Mouse (Mus musculus) ovary, postnatal 36 days (tissue): ENCODE data around the gene Reln.

Experiments used
- DNase-seq: peaks from one replicate; pipeline ENCODE4 v3.0.0; 2022; ENCODE audit warnings: low spot score, mixed read lengths

Reln gene

GRCm38 (mm10) chr5:22003858-22004257 is 340.6 kb downstream of the Reln start:
- DNase-seq: no peak

- DNase-seq: no peak
These were observed 356.8 kb downstream of the Reln start for GRCm38 (mm10) chr5:21987711-21988110.

DNA sequence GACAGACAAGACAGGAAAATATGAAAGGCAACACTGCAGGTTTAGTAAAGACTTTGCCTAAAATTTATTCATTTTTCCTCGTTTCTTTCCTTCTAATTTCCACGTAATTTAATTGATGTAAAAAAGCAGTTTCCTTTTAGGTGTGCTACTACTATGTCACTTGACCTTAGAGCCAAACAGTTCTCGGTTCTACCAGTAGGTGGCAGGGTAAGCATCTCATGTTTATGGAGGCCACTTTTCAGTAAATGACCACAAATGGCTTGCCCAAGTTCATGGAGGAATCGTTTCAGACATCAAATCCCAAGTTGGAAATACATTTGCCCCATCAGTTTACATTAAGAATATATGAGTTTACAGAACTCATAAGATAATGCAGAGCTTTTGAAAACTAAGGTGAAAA is 358.2 kb downstream of the Reln start:
- no peak for DNase-seq

GRCm38 (mm10) chr5:21983021-21983667 is 361.4 kb downstream of the Reln start:
- DNase-seq: no peak

DNA sequence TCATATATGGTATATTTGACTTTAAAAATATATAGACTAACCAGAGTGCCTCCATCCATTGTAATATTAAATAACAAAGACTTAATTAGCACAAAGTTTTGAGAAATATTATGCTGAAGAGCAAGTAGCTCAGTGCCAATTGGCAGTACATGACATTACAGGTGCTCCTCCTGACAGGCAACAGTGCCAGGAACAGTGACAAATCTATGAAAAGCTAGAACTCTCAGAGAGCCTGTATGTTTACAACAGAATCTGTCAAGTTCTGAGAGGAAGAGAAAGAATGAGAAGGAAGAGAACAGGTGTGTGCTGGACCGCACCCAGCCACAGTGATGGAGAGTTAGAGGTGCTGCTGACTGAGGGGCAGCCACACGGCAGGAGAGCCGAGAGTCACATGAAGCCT is 363.3 kb downstream of the Reln start:
- no peak for DNase-seq

DNA sequence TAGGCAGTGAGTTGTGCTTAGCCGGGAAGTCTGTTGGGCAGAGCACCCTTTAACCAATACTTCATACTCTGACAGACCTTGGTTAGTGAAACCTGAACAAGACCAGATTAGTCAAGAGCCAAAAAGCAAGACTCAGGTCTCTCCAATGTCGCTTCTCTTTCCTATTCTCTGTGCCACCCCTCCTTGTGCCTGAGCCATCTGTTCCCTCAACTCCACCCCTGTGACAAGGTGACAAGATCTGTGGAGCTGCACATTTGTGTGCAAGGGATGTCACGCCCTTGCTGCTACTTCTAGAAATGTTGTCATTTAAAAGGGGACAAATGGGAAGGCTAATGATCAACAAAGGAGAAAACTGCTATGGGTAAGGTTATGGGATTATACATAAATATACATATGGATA is 364.0 kb downstream of the Reln start:
- no peak for DNase-seq

DNA sequence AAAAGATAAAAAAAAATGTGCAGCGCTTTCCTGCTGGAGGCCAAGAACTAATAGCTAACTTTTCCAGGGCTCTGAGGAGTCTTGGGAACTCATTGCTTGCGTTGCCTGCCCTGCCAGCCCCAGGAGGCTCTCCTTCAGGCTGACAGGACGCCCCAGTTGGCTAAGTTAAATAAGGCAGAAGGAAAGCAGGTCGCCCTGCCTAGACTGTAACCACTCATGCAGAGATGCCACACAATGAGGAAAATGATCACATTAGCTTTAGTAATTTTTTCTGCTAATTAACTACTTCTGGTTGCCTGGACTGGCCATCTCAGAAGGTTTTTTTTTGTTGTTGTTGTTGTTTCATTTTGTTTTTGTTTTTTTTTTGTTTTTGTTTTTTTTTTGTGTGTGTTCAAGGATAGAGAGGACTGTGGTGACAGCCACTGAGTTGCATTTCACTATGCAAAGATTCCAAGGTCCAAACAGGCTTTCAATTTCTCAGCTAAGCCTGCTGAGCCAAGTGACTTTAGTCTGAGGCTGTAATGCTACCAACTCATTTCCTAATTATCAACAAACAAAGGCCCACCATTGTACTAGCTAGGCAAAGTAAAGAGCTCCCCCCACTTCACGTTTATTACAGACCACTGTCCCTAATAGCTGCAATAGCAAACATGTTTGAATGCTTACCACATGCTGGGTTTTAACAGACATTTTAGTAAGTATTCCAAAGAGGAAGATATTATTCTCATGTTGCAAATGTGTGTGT is 371.1 kb downstream of the Reln start:
- no peak for DNase-seq

GRCm38 (mm10) chr5:21961796-21962195 is 382.7 kb downstream of the Reln start:
- DNase-seq: no peak

- no peak for DNase-seq
These were observed 384.4 kb downstream of the Reln start for GRCm38 (mm10) chr5:21960151-21960550.

GRCm38 (mm10) chr5:21957586-21957985 is 386.9 kb downstream of the Reln start:
- DNase-seq: no peak

- DNase-seq: no peak
These were observed 387.4 kb downstream of the Reln start for GRCm38 (mm10) chr5:21957061-21957460.

GRCm38 (mm10) chr5:21949507-21949897 is 395.0 kb downstream of the Reln start:
- no peak for DNase-seq

DNA sequence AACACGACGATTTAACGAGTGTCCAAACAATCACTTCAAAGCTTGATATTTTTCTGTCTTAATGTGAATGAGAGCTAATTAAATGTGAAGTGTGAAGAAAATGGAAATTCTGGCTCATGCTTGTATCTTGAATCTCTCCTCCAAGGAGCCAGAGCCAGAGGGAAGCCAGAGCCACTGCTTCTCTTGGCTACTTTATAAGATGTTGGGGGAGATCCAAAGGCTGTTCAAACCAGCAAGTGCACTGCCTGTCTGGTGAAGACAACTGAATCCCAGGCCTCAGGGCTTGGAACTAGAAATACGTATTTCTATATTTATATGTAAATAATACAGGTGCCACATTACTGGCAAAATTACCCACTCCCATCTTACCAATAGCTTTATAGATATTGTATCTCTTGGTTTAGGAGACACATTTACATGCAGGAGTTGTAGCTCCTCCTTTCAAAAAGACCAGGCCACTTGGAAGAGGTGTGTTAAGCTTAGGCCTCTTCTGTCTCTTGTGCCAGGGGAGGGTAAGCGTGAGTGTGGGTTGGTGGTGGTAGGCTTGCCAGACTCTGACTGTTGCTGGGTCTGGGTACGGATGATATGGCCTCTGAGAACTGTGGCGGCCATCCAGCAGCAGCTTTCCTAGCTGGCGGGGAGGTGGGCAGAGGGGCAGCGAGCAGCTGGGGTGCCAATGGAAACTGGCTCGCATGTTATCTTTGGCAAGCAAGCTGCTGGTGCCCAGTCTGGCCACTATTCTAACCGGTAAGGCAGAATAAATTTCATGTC is 395.6 kb downstream of the Reln start:
- no peak for DNase-seq

DNA sequence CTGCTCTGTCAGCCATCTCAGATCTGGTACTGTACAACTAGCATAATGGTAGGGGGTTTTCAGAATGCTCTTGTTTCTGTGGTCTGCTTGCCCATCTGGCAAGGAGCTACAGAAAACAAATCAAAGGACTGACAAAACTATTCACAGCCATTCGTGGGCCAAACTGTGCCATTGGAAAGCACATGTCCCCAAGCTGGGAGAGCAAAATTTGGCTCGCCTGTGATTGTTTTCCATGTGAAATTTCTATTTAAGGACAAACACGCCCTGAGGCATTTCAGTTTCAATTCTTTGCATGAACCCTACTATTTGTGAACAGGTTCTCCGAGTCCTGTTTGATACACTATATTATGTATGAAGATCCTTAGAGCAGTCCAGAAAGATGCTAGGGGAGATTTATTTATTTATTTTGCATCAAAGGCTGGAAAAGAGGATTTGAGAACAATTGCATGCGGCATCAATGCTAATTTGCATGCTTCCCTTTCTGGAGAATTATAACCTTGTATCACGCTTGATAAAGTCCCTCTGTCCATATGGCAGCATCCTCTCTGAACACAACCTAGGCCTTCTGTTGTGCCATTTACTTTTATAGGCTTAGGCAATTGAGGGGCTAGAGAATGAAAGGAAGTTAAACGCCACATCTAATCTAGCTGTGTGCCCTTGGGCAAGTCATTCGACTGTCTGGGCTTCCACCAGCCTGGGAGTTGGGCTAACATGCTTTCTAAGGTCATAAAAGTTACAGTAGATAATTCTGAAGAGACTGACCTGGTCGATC is 396.7 kb downstream of the Reln start:
- DNase-seq: no peak

DNA sequence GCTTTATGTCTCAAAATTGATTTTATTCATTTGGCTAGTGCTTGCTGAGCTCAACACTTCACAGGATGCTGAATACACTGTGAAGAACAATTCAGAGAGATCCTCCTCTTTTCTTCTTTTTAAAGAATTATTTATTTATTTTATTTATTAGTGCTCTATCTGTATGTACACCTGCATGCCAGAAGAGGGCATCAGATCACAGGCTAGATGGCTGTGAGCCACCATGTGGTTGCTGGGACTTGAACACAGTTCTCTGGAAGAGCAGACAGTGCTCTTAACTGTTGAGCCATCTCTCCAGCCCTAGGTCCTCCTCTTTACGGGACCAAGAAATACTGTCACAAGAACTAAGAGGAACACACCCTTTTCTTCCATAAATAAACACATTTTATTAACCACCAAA is 399.9 kb downstream of the Reln start:
- DNase-seq: no peak

GRCm38 (mm10) chr5:21939405-21939804 is 405.1 kb downstream of the Reln start:
- no peak for DNase-seq

DNA sequence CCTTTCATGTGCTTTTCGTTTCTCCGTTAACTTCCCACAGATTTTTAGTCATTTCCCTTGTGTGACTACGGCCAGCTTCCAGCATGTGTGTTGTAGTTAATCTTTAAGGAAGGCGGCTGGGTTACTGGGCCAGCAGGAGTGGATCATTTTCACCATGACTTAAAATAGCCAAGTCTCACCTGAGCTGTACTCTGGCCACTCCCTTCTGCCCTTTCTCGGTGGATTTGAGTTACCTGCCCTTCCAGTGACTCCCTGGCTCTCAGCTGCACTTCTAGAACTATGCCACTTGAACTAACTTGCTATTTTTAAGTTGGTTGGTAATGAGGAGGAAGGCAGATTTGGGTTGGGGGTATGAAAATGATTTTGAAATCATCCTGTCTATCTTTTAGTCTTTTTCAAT is 406.4 kb downstream of the Reln start:
- DNase-seq: no peak

DNA sequence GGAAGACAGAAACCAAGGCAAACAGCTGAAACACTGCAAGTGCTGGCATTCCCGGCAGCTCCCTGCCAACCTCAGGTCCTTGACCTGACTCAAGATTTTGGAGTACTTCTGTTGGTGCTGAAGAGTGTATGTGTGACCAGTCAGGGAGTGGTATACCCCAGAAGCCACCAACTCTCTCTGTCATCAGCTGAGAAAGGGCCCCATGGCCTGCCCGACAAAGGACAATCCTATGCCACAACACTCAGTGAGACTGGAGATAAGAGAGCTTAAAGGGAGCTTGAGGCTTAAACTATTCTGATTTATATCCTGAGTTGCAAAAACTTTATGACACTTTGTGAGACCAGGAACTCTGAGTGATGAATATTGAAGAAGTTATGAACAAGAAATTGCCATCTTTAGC is 407.9 kb downstream of the Reln start:
- no peak for DNase-seq

- DNase-seq: no peak
These were observed 408.4 kb downstream of the Reln start for GRCm38 (mm10) chr5:21936096-21936495.

- no peak for DNase-seq
These were observed 409.6 kb downstream of the Reln start for GRCm38 (mm10) chr5:21934811-21935396.

- DNase-seq: no peak
These were observed 410.3 kb downstream of the Reln start for GRCm38 (mm10) chr5:21934173-21934698.
